Mouse (Mus musculus) forebrain, postnatal 0 days (tissue): Measurements from ENCODE around the gene Adgrg5. TPM values are rescaled to one million over a fixed set of nuclear protein-coding genes. Genes with fewer than 3 reads are reported as not detected.

Experiments
- ATAC-seq: fragments of 200-750 bp; cut with Nextera tagmentation; 2 replicates; pipeline ENCODE4 v1.8.0; 2017; ENCODE audit warnings: mild to moderate bottlenecking, moderate library complexity
- DNase-seq: peaks from one replicate; pipeline ENCODE4 v3.0.0-alpha.2; 2015
- H3K27ac ChIP-seq: fragments of 300-500 bp; sonication (generic); 2 replicates; pipeline ENCODE4 v1.5.1; 2014; ENCODE audit warnings: low read depth, mild to moderate bottlenecking, antibody characterized with exemption, low read length, moderate library complexity, mixed read lengths
- H3K27me3 ChIP-seq: fragments of 300-500 bp; sonication (generic); 2 replicates; pipeline ENCODE4 v1.6.1; 2014; ENCODE audit warnings: mild to moderate bottlenecking, low read length, mixed read lengths; ENCODE audit not compliant: insufficient read depth
- H3K36me3 ChIP-seq: fragments of 300-500 bp; sonication (generic); 2 replicates; pipeline ENCODE4 v1.6.1; 2014; ENCODE audit warnings: mild to moderate bottlenecking, moderate library complexity; ENCODE audit not compliant: insufficient read depth
- H3K4me1 ChIP-seq: fragments of 300-500 bp; sonication (generic); 2 replicates; pipeline ENCODE4 v1.6.1; 2014; ENCODE audit warnings: antibody characterized with exemption; ENCODE audit not compliant: insufficient read depth
- H3K4me2 ChIP-seq: fragments of 300-500 bp; sonication (generic); 2 replicates; pipeline ENCODE4 v1.6.1; 2014; ENCODE audit warnings: low read depth, mild to moderate bottlenecking, moderate library complexity
- H3K4me3 ChIP-seq: fragments of 300-500 bp; sonication (generic); 2 replicates; pipeline ENCODE4 v1.5.1; 2014; ENCODE audit warnings: low read depth, low read length, mixed read lengths
- H3K9ac ChIP-seq: fragments of 300-500 bp; sonication (generic); 2 replicates; pipeline ENCODE4 v1.6.1; 2014; ENCODE audit warnings: mild to moderate bottlenecking
- H3K9me3 ChIP-seq: fragments of 300-500 bp; sonication (generic); 2 replicates; pipeline ENCODE4 v1.6.1; 2016; ENCODE audit warnings: low read length
- CTCF ChIP-seq: sonication (generic); IDR thresholded peaks from 2 replicates; pipeline ENCODE4 v1.5.1; 2016; ENCODE audit warnings: antibody characterized with exemption, control low read depth, low read depth
- WGBS: fragments of 180-500 bp; shearing (Covaris S2); extraction: QIAGEN DNeasy Blood & Tissue Kit; methylation state at CpG from one replicate; pipeline ENCODE4 v1.1.7; 2014; 5-methylcytosine and 5-hydroxymethylcytosine counted together
- polyA plus RNA-seq: library from polyadenylated mRNA; unstranded; fragments of >200 nt; fragmentation: Nextera tagmentation; extraction: Ambion mirVana; gene quantifications from 2 replicates; pipeline ENCODE4 v1.2.1, GENCODE M21; 2015
- total RNA-seq: library from RNA; depleted of rRNA; stranded (reverse); fragments of >200 nt; gene quantifications from 2 replicates; pipeline ENCODE4 v1.2.3, GENCODE M21; 2014; rRNA removed

The Adgrg5 gene
- total and polyA plus RNA-seq, 2 experiments from 2014 or later: 0.10 to 0.12 TPM

- no peak for TF ChIP-seq CTCF
- Histone ChIP-seq H3K9me3 (no peaks in the 10 kb centered on the region), H3K4me1 (peaks cover 43% of the 10 kb centered on the region), H3K9ac (no peak overlapping the region), H3K27ac (peak overlapping the region; percentile 96), H3K36me3 (no peaks in the 10 kb centered on the region), H3K4me3 (no peak overlapping the region), H3K4me2 (no peak overlapping the region), H3K27me3 (no peaks in the 10 kb centered on the region)
- WGBS: 59% methylated on average over 4 of the region's 4 CpGs
- ATAC-seq: no peak
- DNase-seq: no peak
These were observed 68.5 kb downstream of the Adgrg5 start for GRCm38 (mm10) chr8:94992010-94992409.

- Histone ChIP-seq H3K4me3 (no peak overlapping the region), H3K27ac (peak overlapping the region; percentile 96), H3K4me2 (no peak overlapping the region), H3K36me3 (no peaks in the 10 kb centered on the region), H3K9me3 (no peaks in the 10 kb centered on the region), H3K27me3 (no peaks in the 10 kb centered on the region), H3K4me1 (peaks cover 45% of the 10 kb centered on the region), H3K9ac (no peak overlapping the region)
- peak; percentile 60 for DNase-seq
- ATAC-seq: no peak
- WGBS: 14% methylated on average over 5 of the region's 5 CpGs
- no peak for TF ChIP-seq CTCF
These were observed 69.0 kb downstream of the Adgrg5 start for GRCm38 (mm10) chr8:94992534-94992933.

Other genes starting within 250 kb of the Adgrg5 start
- gene Pllp, start 227.4 kb upstream of the Adgrg5 start, total RNA-seq: 4.6 and 11.6 TPM in 2 replicates
- gene Pllp, start 227.4 kb upstream of the Adgrg5 start, polyA plus RNA-seq: 6.8 and 8.6 TPM in 2 replicates
- gene Ccl22, start 178.1 kb upstream of the Adgrg5 start, total RNA-seq: not detected in 2 replicates
- gene Ccl22, start 178.1 kb upstream of the Adgrg5 start, polyA plus RNA-seq: 0.15 TPM in 1 of 2 replicates, not detected in the other
- 61.5 and 68.7 TPM in 2 replicates for gene Cx3cl1, start 151.7 kb upstream of the Adgrg5 start, total RNA-seq
- 61.8 and 80.0 TPM in 2 replicates for gene Cx3cl1, start 151.7 kb upstream of the Adgrg5 start, polyA plus RNA-seq
- gene Ccl17, start 113.2 kb upstream of the Adgrg5 start, total RNA-seq: not detected in 2 replicates
- 4.7 and 5.0 TPM in 2 replicates for gene Ccl17, start 113.2 kb upstream of the Adgrg5 start, polyA plus RNA-seq
- 87.3 and 89.6 TPM in 2 replicates for gene Coq9, start 85.4 kb upstream of the Adgrg5 start, total RNA-seq
- gene Coq9, start 85.4 kb upstream of the Adgrg5 start, polyA plus RNA-seq: 45.4 and 52.6 TPM in 2 replicates
- gene Ciapin1, start 85.3 kb upstream of the Adgrg5 start, total RNA-seq: 50.1 and 51.1 TPM in 2 replicates
- 108 and 120 TPM in 2 replicates for gene Ciapin1, start 85.3 kb upstream of the Adgrg5 start, polyA plus RNA-seq
- 59.5 and 82.7 TPM in 2 replicates for gene Polr2c, start 66.2 kb upstream of the Adgrg5 start, total RNA-seq
- 101 and 119 TPM in 2 replicates for gene Polr2c, start 66.2 kb upstream of the Adgrg5 start, polyA plus RNA-seq
- 123 and 171 TPM in 2 replicates for gene Dok4, start 47.4 kb upstream of the Adgrg5 start, total RNA-seq
- 97.5 and 117 TPM in 2 replicates for gene Dok4, start 47.4 kb upstream of the Adgrg5 start, polyA plus RNA-seq
- gene Ccdc102a, start 5.6 kb upstream of the Adgrg5 start, total RNA-seq: 6.8 and 8.1 TPM in 2 replicates
- 4.4 and 4.8 TPM in 2 replicates for gene Ccdc102a, start 5.6 kb upstream of the Adgrg5 start, polyA plus RNA-seq
- gene Adgrg1, start 51.1 kb downstream of the Adgrg5 start, total RNA-seq: 107 and 188 TPM in 2 replicates
- 79.8 and 101 TPM in 2 replicates for gene Adgrg1, start 51.1 kb downstream of the Adgrg5 start, polyA plus RNA-seq
- gene Adgrg3, start 94.0 kb downstream of the Adgrg5 start, total RNA-seq: 0.67 and 1.2 TPM in 2 replicates
- 0.47 and 0.69 TPM in 2 replicates for gene Adgrg3, start 94.0 kb downstream of the Adgrg5 start, polyA plus RNA-seq
- 1.9 and 4.4 TPM in 2 replicates for gene Drc7, start 131.4 kb downstream of the Adgrg5 start, total RNA-seq
- gene Drc7, start 131.4 kb downstream of the Adgrg5 start, polyA plus RNA-seq: 2.1 and 3.7 TPM in 2 replicates
- gene Katnb1, start 157.5 kb downstream of the Adgrg5 start, total RNA-seq: 43.9 and 50.6 TPM in 2 replicates
- gene Katnb1, start 157.5 kb downstream of the Adgrg5 start, polyA plus RNA-seq: 44.7 and 49.5 TPM in 2 replicates